In the genomic region with DNA sequence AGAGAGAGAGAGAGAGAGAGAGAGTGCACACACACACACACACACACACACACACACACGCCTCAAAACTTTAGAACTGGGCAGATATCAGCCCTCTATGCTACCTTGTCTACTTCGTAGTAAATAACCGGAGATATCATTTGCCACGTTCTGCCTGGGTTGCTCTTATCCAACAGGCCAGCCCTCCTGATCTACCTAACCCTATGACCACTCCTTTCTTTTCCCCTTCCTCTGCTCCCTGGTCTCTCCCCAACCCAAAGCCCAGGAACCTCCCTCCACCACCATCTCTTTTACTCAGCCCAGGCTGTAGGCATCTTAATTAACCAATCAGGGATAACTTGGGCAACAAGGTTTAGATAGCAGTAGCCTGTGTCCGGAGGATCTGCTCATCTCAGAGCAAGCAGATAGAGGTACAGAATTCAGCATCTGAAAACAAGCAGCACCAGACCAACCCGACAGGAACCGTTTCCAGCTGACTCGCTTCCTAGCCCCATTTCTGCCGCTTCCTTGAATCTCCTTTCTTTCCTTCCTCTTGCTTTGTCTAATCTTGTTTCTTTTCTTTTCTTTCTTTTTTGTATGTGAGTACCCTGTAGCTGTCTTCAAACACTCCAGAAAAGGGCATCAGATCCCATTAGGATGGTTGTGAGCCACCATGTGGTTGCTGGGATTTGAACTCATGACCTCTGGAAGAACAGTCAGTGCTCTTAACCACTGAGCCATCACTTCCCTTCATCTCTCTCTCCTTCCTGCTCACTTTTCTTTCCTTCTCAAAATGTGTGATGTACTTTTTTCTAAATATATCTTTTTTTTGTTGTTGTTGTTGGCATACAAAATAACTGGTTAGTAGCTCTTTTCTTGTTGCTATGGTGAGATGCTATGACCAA, we compare ENCODE assay signal across 33 mouse cellular contexts. TPM values are rescaled to one million over a fixed set of nuclear protein-coding genes. Genes with fewer than 3 reads are reported as not detected.
A peak's percentile ranks its signal among the peaks of the same experiment; 100 is the strongest.
DNase-seq lines count a peak whose midpoint lies in the region; ATAC-seq lines count a peak whose summit lies in the region.
"Had no signal": no experiment of that assay in that cellular context is flagged by ENCODE, and none has a peak within 500 bp of the region (broad histone marks: within the 10 kb centered on the region; RNA-seq: fewer than 3 reads in every experiment).

No protein-coding gene starts in this region.

- no peaks in the 10 kb centered on the region; the same call in 1 of the 2 replicates for H3K27me3 ChIP-seq in liver, embryonic 12.5 days (replicated peaks)
- H3K27me3 ChIP-seq in forebrain, embryonic 12.5 days = no peaks in the 10 kb centered on the region
- H3K27me3 ChIP-seq: CH12.LX; neural tube, embryonic 12.5 days had no signal

- 0 out of 2 replicates have a peak, but pooled peaks have one; percentile 20 for ATAC-seq in common myeloid progenitor, adult 5-6 weeks (replicated peaks; ENCODE audit: low read depth, poor library complexity, severe bottlenecking)
- ATAC-seq in liver, embryonic 12.5 days = peak; percentile 88
- peak; percentile 43 for ATAC-seq in megakaryocyte progenitor cell, adult 5-6 weeks (replicated peaks; ENCODE audit: poor library complexity)
- ATAC-seq in forebrain, embryonic 12.5 days (ENCODE audit: low FRiP score) = no peak
- ATAC-seq: forebrain, embryonic 14.5 days; hindbrain, embryonic 16.5 days; intestine, embryonic 16.5 days; lung, postnatal 0 days had no signal

- intact Hi-C loops in left cerebral cortex, postnatal 14 days (cut with DNase I) = loop anchor here (5.0 to 10.0 kb wide), 2 partner anchors 148 to 661 kb away; no protein-coding TSS in a partner anchor

- H3K9me3 ChIP-seq in liver, embryonic 12.5 days (replicated peaks) = no peaks in the 10 kb centered on the region
- H3K9me3 ChIP-seq in forebrain, embryonic 12.5 days = no peaks in the 10 kb centered on the region
- H3K9me3 ChIP-seq: G1E; hindbrain, embryonic 10.5 days; limb, embryonic 10.5 days; neural tube, embryonic 12.5 days had no signal

- peak overlapping the region; percentile 29; the same call in 1 of the 2 replicates for H3K9ac ChIP-seq in liver, embryonic 12.5 days
- no peak overlapping the region for H3K9ac ChIP-seq in forebrain, embryonic 12.5 days
- H3K9ac ChIP-seq: neural tube, embryonic 12.5 days had no signal

- H3K27ac ChIP-seq in liver, embryonic 12.5 days = peak overlapping the region; percentile 81
- H3K27ac ChIP-seq in forebrain, embryonic 12.5 days = no peak overlapping the region
- H3K27ac ChIP-seq: hindbrain, embryonic 10.5 days; kidney, postnatal 0 days; left cerebral cortex, adult 2 months; limb, embryonic 10.5 days; macrophage; neural tube, embryonic 12.5 days had no signal

- no peaks in the 10 kb centered on the region for H3K36me3 ChIP-seq in liver, embryonic 12.5 days
- H3K36me3 ChIP-seq in forebrain, embryonic 12.5 days (replicated peaks) = no peaks in the 10 kb centered on the region
- H3K36me3 ChIP-seq: G1E; hindbrain, embryonic 10.5 days; limb, embryonic 10.5 days; neural tube, embryonic 12.5 days had no signal

- 37% methylated on average over 9 of the region's 9 CpGs for WGBS in liver, embryonic 12.5 days (ENCODE audit: insufficient replicate concordance)
- 83% methylated on average over 9 of the region's 9 CpGs for WGBS in forebrain, embryonic 12.5 days

- peak overlapping the region; percentile 38 for H3K4me2 ChIP-seq in liver, embryonic 12.5 days
- H3K4me2 ChIP-seq in forebrain, embryonic 12.5 days = no peak overlapping the region
- H3K4me2 ChIP-seq: heart, embryonic 11.5 days; midbrain, embryonic 11.5 days; neural tube, embryonic 12.5 days had no signal

- peak; percentile 65 for DNase-seq in MEL-GATA-1-ER (ENCODE audit: extremely low read depth, low read depth)
- DNase-seq in gastrocnemius, postnatal 25 days = no peak
- DNase-seq in left cerebral cortex, postnatal 14 days (ENCODE audit: low spot score in 2 of 2) = no peak
- DNase-seq: cerebellum, adult 9-11 months had no signal

- peaks cover 33% of the 10 kb centered on the region for H3K4me1 ChIP-seq in liver, embryonic 12.5 days
- H3K4me1 ChIP-seq in forebrain, embryonic 12.5 days = no peaks in the 10 kb centered on the region; the same call in 1 of the 2 replicates
- H3K4me1 ChIP-seq: limb, embryonic 10.5 days; neural tube, embryonic 12.5 days had no signal

- no peak overlapping the region for H3K4me3 ChIP-seq in liver, embryonic 12.5 days
- no peak overlapping the region for H3K4me3 ChIP-seq in forebrain, embryonic 12.5 days (replicated peaks)
- H3K4me3 ChIP-seq: hindbrain, embryonic 10.5 days; left cerebral cortex, adult 2 months; limb, embryonic 10.5 days; neural tube, embryonic 12.5 days had no signal

RNA-seq across cellular contexts. Expression of a gene that starts 2.2 kb away (rescaled TPM):
- total RNA-seq in common myeloid progenitor, adult 5-6 weeks (2017) = not detected in 2 replicates
- polyA plus RNA-seq in liver, embryonic 12.5 days (2016; fragmentation: Nextera tagmentation; extraction: Ambion mirVana) = not detected in 2 replicates
- not detected in 2 replicates for total RNA-seq in megakaryocyte progenitor cell, adult 5-6 weeks (2015)
- not detected in 2 replicates for total RNA-seq in megakaryocyte progenitor cell, adult 5-6 weeks (2017)
- not detected for total RNA-seq in gastrocnemius, postnatal 25 days (2021)
- not detected for total RNA-seq in left cerebral cortex, postnatal 14 days (2021)
- polyA plus RNA-seq in forebrain, embryonic 12.5 days (2016; fragmentation: Nextera tagmentation; extraction: Ambion mirVana) = not detected in 2 replicates
- total RNA-seq: adrenal gland, postnatal 25 days; CH12.LX; G1E; gastrocnemius, adult 8-10 months; granulocyte monocyte progenitor cell, adult 5-6 weeks; heart, postnatal 10 days; layer of hippocampus, postnatal 10 days; left cerebral cortex, adult 2 months; liver, adult 2 months; monocyte, adult 5-6 weeks had no signal
- polyA plus RNA-seq: brain, embryonic 14.5 days; cortical plate, adult 2 months; embryonic facial prominence, embryonic 11.5 days; forebrain, embryonic 14.5 days; frontal cortex, adult 2 months; G1E; heart, embryonic 11.5 days; hindbrain, embryonic 10.5 days; hindbrain, embryonic 16.5 days; intestine, embryonic 16.5 days; kidney, postnatal 0 days; limb, embryonic 10.5 days; liver, adult 2 months; lung, postnatal 0 days; macrophage; midbrain, embryonic 11.5 days; neural tube, embryonic 12.5 days had no signal

RNA-seq across cellular contexts. Expression of a gene that starts 6.1 kb away (rescaled TPM):
- total RNA-seq in common myeloid progenitor, adult 5-6 weeks (2017) = not detected in 2 replicates
- 0.05 and 0.08 TPM in 2 replicates for polyA plus RNA-seq in liver, embryonic 12.5 days (2016; fragmentation: Nextera tagmentation; extraction: Ambion mirVana)
- total RNA-seq in megakaryocyte progenitor cell, adult 5-6 weeks (2015) = not detected in 2 replicates
- not detected in 2 replicates for total RNA-seq in megakaryocyte progenitor cell, adult 5-6 weeks (2017)
- 10 to 100 TPM; 11.0 to 15.8 TPM for total RNA-seq in gastrocnemius, postnatal 25 days (2021)
- 1 to 10 TPM; 1.0 to 2.0 TPM for total RNA-seq in left cerebral cortex, postnatal 14 days (2021)
- polyA plus RNA-seq in forebrain, embryonic 12.5 days (2016; fragmentation: Nextera tagmentation; extraction: Ambion mirVana) = 0.34 TPM in 1 of 2 replicates, not detected in the other
- total RNA-seq: G1E; granulocyte monocyte progenitor cell, adult 5-6 weeks; monocyte, adult 5-6 weeks had no signal
- polyA plus RNA-seq: G1E; limb, embryonic 10.5 days; liver, adult 2 months; macrophage; midbrain, embryonic 11.5 days had no signal

RNA-seq across cellular contexts. Expression of a gene that starts 41.6 kb away (rescaled TPM):
- 2.0 and 6.6 TPM in 2 replicates for total RNA-seq in common myeloid progenitor, adult 5-6 weeks (2017)
- polyA plus RNA-seq in liver, embryonic 12.5 days (2016; fragmentation: Nextera tagmentation; extraction: Ambion mirVana) = 13.0 and 14.2 TPM in 2 replicates
- 7.4 and 15.1 TPM in 2 replicates for total RNA-seq in megakaryocyte progenitor cell, adult 5-6 weeks (2015)
- total RNA-seq in megakaryocyte progenitor cell, adult 5-6 weeks (2017) = 5.3 and 5.9 TPM in 2 replicates
- 10 to 100 TPM; 14.4 to 15.6 TPM for total RNA-seq in gastrocnemius, postnatal 25 days (2021)
- 10 to 100 TPM; 13.0 to 14.0 TPM for total RNA-seq in left cerebral cortex, postnatal 14 days (2021)
- polyA plus RNA-seq in forebrain, embryonic 12.5 days (2016; fragmentation: Nextera tagmentation; extraction: Ambion mirVana) = 7.4 and 9.1 TPM in 2 replicates

RNA-seq across cellular contexts. Expression of a gene that starts 42.3 kb away (rescaled TPM):
- total RNA-seq in common myeloid progenitor, adult 5-6 weeks (2017) = 44.8 and 53.1 TPM in 2 replicates
- 6.0 and 7.5 TPM in 2 replicates for polyA plus RNA-seq in liver, embryonic 12.5 days (2016; fragmentation: Nextera tagmentation; extraction: Ambion mirVana)
- total RNA-seq in megakaryocyte progenitor cell, adult 5-6 weeks (2015) = 44.1 and 50.3 TPM in 2 replicates
- 35.1 and 38.2 TPM in 2 replicates for total RNA-seq in megakaryocyte progenitor cell, adult 5-6 weeks (2017)
- 1 to 10 TPM; 5.4 to 6.8 TPM for total RNA-seq in gastrocnemius, postnatal 25 days (2021)
- 10 to 100 TPM; 11.4 to 13.4 TPM for total RNA-seq in left cerebral cortex, postnatal 14 days (2021)
- 6.1 and 6.9 TPM in 2 replicates for polyA plus RNA-seq in forebrain, embryonic 12.5 days (2016; fragmentation: Nextera tagmentation; extraction: Ambion mirVana)

Comparison
In these comparisons a context has a peak if more than half of its experiments do, and no peak if none do; other contexts are left out.
1. RNA of a gene that starts 6.1 kb away (total RNA-seq): 11.0 to 15.8 TPM in gastrocnemius, postnatal 25 days; 1.0 to 2.0 TPM in left cerebral cortex, postnatal 14 days, not detected in common myeloid progenitor, adult 5-6 weeks and not detected in megakaryocyte progenitor cell, adult 5-6 weeks; every median in the first group is over 4 times any median in the second.